Comparison of ENCODE assay signal across 20 mouse cellular contexts in the genomic region with DNA sequence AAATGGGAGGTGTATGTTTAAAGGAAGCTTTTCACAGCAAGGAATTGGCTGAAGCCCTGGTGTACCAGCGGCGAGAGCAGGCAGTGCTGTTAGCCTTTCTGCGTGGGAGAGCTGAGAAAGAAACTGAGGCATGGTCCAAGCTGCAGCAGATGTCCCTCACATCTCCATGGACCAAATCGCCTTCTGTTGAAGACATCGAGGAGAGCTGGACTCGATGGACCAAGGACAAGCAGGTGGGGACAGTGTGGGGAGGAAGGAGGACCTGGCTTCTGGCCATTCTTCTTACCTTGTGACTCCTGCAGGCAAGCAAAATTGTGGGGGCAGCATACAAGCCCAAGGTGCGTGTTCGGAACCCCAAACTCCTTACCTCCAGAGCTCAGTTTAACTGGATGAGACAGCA. TPM values are rescaled to one million over a fixed set of nuclear protein-coding genes. Genes with fewer than 3 reads are reported as not detected.
DNase-seq lines count a peak whose midpoint lies in the region.
"Had no signal": no experiment of that assay in that cellular context is flagged by ENCODE, and none has a peak within 500 bp of the region (broad histone marks: within the 10 kb centered on the region; RNA-seq: fewer than 3 reads in every experiment).

No protein-coding gene starts in this region.

- DNase-seq in cerebellum, adult 11-12 months = peak; percentile 55
- no peak for DNase-seq in cerebellum, postnatal 36 days
- peak; percentile 54 for DNase-seq in cerebellum, adult 9-10 months
- DNase-seq in cerebellum, adult 8-10 months = no peak
- DNase-seq in heart, adult 11 months = peak; percentile 39
- no peak for DNase-seq in heart, postnatal 4 days
- DNase-seq in cerebellum, postnatal 14 days = peak; percentile 60 to 65
- no peak for DNase-seq in right cerebral cortex, postnatal 4 days
- DNase-seq: adrenal gland, adult 8-10 months; adrenal gland, postnatal 25 days; forebrain, postnatal 0 days; gastrocnemius, adult 2 months; gastrocnemius, postnatal 14 days; heart, adult 18-20 months; heart, postnatal 10 days; heart, postnatal 36 days; kidney, adult 2 months had no signal

RNA-seq across cellular contexts. Expression of a gene that starts 28.0 kb away (rescaled TPM):
- not detected for total RNA-seq in heart, postnatal 4 days (2021)
- total RNA-seq: adrenal gland, adult 8-10 months; adrenal gland, postnatal 25 days; common myeloid progenitor, adult 5-6 weeks; ES-E14; forebrain, postnatal 0 days; gastrocnemius, adult 2 months; gastrocnemius, postnatal 14 days; gastrocnemius, postnatal 4 days; heart, adult 18-20 months; heart, postnatal 10 days; heart, postnatal 36 days had no signal

RNA-seq across cellular contexts. Expression of a gene that starts 32.0 kb away (rescaled TPM):
- total RNA-seq in heart, postnatal 4 days (2021) = not detected
- total RNA-seq: adrenal gland, postnatal 25 days; common myeloid progenitor, adult 5-6 weeks; ES-E14; forebrain, postnatal 0 days; gastrocnemius, adult 2 months; gastrocnemius, postnatal 14 days; gastrocnemius, postnatal 4 days; heart, adult 18-20 months; heart, postnatal 10 days; heart, postnatal 36 days had no signal

RNA-seq across cellular contexts. Expression of a gene that starts 57.3 kb away (rescaled TPM):
- total RNA-seq in heart, postnatal 4 days (2021) = not detected
- total RNA-seq: common myeloid progenitor, adult 5-6 weeks; ES-E14; forebrain, postnatal 0 days; gastrocnemius, adult 2 months; gastrocnemius, postnatal 14 days; gastrocnemius, postnatal 4 days; heart, adult 18-20 months; heart, postnatal 10 days; heart, postnatal 36 days had no signal

Comparison
In these comparisons a context has a peak if more than half of its experiments do, and no peak if none do; other contexts are left out.
1. DNase-seq: peak in cerebellum, adult 11-12 months (single experiment), cerebellum, adult 9-10 months (single experiment), heart, adult 11 months (single experiment) and cerebellum, postnatal 14 days (2 of 2); none in cerebellum, postnatal 36 days (0 of 2), cerebellum, adult 8-10 months (single experiment), heart, postnatal 4 days (single experiment) and right cerebral cortex, postnatal 4 days (single experiment).